Mouse (Mus musculus) kidney, postnatal 10 days (tissue): Measurements from ENCODE around the gene Olfr1316.

Experiments used
- DNase-seq: peaks from one replicate; pipeline ENCODE4 v3.0.0; 2021; ENCODE audit warnings: mixed read lengths

Olfr1316 gene

GRCm38 (mm10) chr2:112134877-112135276, at the start of gene Olfr1316:
Gene Olfr1316 (minus strand): TSS chr2:112134977.
- no peak for DNase-seq

GRCm38 (mm10) chr2:112153898-112154297, 19.1 kb upstream of the Olfr1316 start, which contains the start of gene Olfr1318:
Gene Olfr1318 (plus strand): TSS chr2:112154198.
- no peak for DNase-seq

GRCm38 (mm10) chr2:112140029-112140428, 5.3 kb upstream of the Olfr1316 start, which contains the start of gene Olfr1317:
Gene Olfr1317 (plus strand): TSS chr2:112140329.
- DNase-seq = no peak

- no peak for DNase-seq
These were observed 19.4 kb downstream of the Olfr1316 start, which contains the start of gene Olfr1315-ps1 for GRCm38 (mm10) chr2:112115340-112115739. Gene Olfr1315-ps1 (minus strand): TSS chr2:112115440.

- no peak for DNase-seq
These were observed 38.1 kb downstream of the Olfr1316 start, which contains the start of gene Olfr1314 for GRCm38 (mm10) chr2:112096681-112097080. Gene Olfr1314 (minus strand): TSS chr2:112096781.

GRCm38 (mm10) chr2:112077743-112078142, 57.0 kb downstream of the Olfr1316 start, which contains the start of gene Olfr1313:
Gene Olfr1313 (minus strand): TSS chr2:112077843.
- no peak for DNase-seq
